Mouse (Mus musculus) kidney, embryonic 14.5 days (tissue): ENCODE results near the gene Nmt2. TPM values are rescaled to one million over a fixed set of nuclear protein-coding genes. Genes with fewer than 3 reads are reported as not detected.

Experiments used
- ATAC-seq: fragments of 200-750 bp; cut with Nextera tagmentation; 2 replicates; pipeline ENCODE4 v1.8.0; 2017; ENCODE audit warnings: moderate number of reproducible peaks, mild to moderate bottlenecking, moderate TSS enrichment, moderate library complexity; ENCODE audit not compliant: low FRiP score, low TSS enrichment
- H3K27ac ChIP-seq: fragments of 300-500 bp; sonication (generic); 2 replicates; pipeline ENCODE4 v1.5.1; 2014; ENCODE audit warnings: low read depth, mild to moderate bottlenecking, low read length, moderate library complexity, mixed read lengths
- H3K27me3 ChIP-seq: fragments of 300-500 bp; sonication (generic); 2 replicates; pipeline ENCODE4 v1.6.1; 2014; ENCODE audit warnings: mild to moderate bottlenecking, low read length; ENCODE audit not compliant: control insufficient read depth, insufficient read depth
- H3K36me3 ChIP-seq: fragments of 300-500 bp; sonication (generic); 2 replicates; pipeline ENCODE4 v1.6.1; 2014; ENCODE audit warnings: low read length, mixed read lengths; ENCODE audit not compliant: control insufficient read depth, insufficient read depth
- H3K4me1 ChIP-seq: fragments of 300-500 bp; sonication (generic); 2 replicates; pipeline ENCODE4 v1.6.1; 2014; ENCODE audit warnings: low read length, mixed read lengths; ENCODE audit not compliant: control insufficient read depth, insufficient read depth
- H3K4me2 ChIP-seq: fragments of 300-500 bp; sonication (generic); replicated peaks from 2 replicates; pipeline ENCODE4 v1.6.1; 2014; ENCODE audit warnings: low read depth, mild to moderate bottlenecking, low read length
- H3K4me3 ChIP-seq: fragments of 300-500 bp; sonication (generic); 2 replicates; pipeline ENCODE4 v1.5.1; 2014; ENCODE audit warnings: mild to moderate bottlenecking, low read length
- H3K9ac ChIP-seq: fragments of 300-500 bp; sonication (generic); 2 replicates; pipeline ENCODE4 v1.6.1; 2014; ENCODE audit warnings: low read depth, mild to moderate bottlenecking, low read length, moderate library complexity
- H3K9me3 ChIP-seq: fragments of 300-500 bp; sonication (generic); 2 replicates; pipeline ENCODE4 v1.6.1; 2016; ENCODE audit warnings: low read length; ENCODE audit not compliant: control insufficient read depth
- WGBS: fragments of 180-500 bp; shearing (Covaris S2); extraction: QIAGEN DNeasy Blood & Tissue Kit; methylation state at CpG from one replicate; pipeline ENCODE4 v1.1.7; 2014; 5-methylcytosine and 5-hydroxymethylcytosine counted together
- polyA plus RNA-seq: library from polyadenylated mRNA; unstranded; fragments of >200 nt; fragmentation: Nextera tagmentation; extraction: Ambion mirVana; gene quantifications from 2 replicates; pipeline ENCODE4 v1.2.1, GENCODE M21; 2014

The Nmt2 gene
- polyA plus RNA-seq, 1 experiment from 2014 or later, result 52.1 TPM

GRCm38 (mm10) chr2:3365127-3365526, 81.1 kb downstream of the Nmt2 start:
- WGBS, result 77% methylated on average over 4 of the region's 4 CpGs
- no peak for ATAC-seq

More at GRCm38 (mm10) chr2:3365127-3365526, 81.1 kb downstream of the Nmt2 start:
- Histone ChIP-seq H3K4me1 (no peaks in the 10 kb centered on the region), H3K27me3 (no peaks in the 10 kb centered on the region), H3K9ac (no peak overlapping the region), H3K27ac (no peak overlapping the region), H3K4me3 (no peak overlapping the region), H3K9me3 (no peaks in the 10 kb centered on the region), H3K36me3 (no peaks in the 10 kb centered on the region), H3K4me2 (no peak overlapping the region)

Other genes with a start within 250 kb of the Nmt2 start
- 24.3 and 55.7 TPM in 2 replicates for gene Fam171a1, start 170.0 kb upstream of the Nmt2 start, polyA plus RNA-seq
- gene Rpp38, start 48.4 kb downstream of the Nmt2 start, polyA plus RNA-seq, result 26.5 and 35.2 TPM in 2 replicates
- gene Acbd7, start 52.0 kb downstream of the Nmt2 start, polyA plus RNA-seq, result 1.2 and 1.7 TPM in 2 replicates
- not detected in 2 replicates for gene Olah, start 113.0 kb downstream of the Nmt2 start, polyA plus RNA-seq
- gene Meig1, start 138.4 kb downstream of the Nmt2 start, polyA plus RNA-seq, result not detected in 2 replicates
- 6.2 and 7.3 TPM in 2 replicates for gene Dclre1c, start 139.9 kb downstream of the Nmt2 start, polyA plus RNA-seq
- 25.1 and 28.8 TPM in 2 replicates for gene Suv39h2, start 190.8 kb downstream of the Nmt2 start, polyA plus RNA-seq
- gene Gm45902, start 228.6 kb downstream of the Nmt2 start, polyA plus RNA-seq, result 3.6 and 7.3 TPM in 2 replicates
- 105 and 119 TPM in 2 replicates for gene Hspa14, start 228.6 kb downstream of the Nmt2 start, polyA plus RNA-seq
- 0.23 TPM in 1 of 2 replicates, not detected in the other for gene Cdnf, start 228.8 kb downstream of the Nmt2 start, polyA plus RNA-seq